Mouse (Mus musculus): ENCODE measurements around the gene Thpo. TPM values are rescaled to one million over a fixed set of nuclear protein-coding genes. Genes with fewer than 3 reads are reported as not detected.

Thpo gene
- total and polyA plus RNA-seq, 3 experiments = 0.08 to 1.0 (median 0.19) TPM

DNA sequence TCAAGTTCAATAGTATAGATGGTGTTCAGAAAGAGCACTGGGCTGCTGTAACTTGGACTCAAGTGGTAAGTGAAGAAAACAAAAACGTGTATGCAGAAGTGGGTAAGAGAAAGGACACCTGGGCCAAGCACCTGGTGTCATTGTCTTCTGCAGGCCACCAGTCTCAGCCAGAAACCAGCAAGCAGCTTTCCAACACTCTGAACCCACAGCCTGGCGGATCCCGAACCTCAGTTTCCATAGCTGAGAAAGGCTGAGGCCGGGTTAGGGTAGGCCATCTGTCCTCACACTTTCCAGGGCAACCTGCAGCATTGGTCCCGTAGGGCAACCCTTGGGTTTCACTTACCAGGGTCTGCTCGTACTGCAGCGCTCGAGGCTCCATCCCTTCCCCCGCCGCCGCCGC lies 18.7 kb downstream of the Thpo start:
- peak overlapping the region; percentile 98 for H3K4me2 ChIP-seq (ENCODE audit: insufficient read depth, low read depth, poor library complexity, severe bottlenecking)
- peaks cover 7 to 27% of the 10 kb centered on the region in 2 experiments; a peak in 3 of 4 replicates for H3K4me1 ChIP-seq (ENCODE audit: control insufficient read depth in 1 of 2, insufficient read depth in 2 of 2)
- dilution Hi-C loops (cut with MboI; ENCODE audit: extremely low pct_ligation_motif_present, extremely low pct_unique_long_range_greater_than_20kb, low sequenced_read_pairs) = no loop called here

DNA sequence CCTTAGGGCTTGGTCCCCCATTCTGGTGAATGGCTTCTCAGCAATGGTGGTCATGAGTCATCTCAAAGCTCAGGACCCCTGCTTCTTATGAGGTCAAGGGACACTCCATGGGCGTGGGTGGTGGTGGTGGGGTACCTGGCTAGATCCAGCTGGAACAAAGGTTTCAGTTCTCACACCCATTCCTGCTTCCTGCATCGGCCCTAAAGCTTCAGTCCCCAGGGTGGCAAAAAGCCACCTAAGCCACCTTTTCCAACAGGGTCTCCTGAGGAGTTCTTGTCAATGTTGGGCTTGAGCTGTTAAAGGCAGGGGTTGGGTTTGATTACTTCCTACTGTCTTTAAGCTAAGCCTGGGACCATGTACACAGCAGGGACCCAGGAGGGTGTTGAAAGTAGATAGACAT lies 19.1 kb downstream of the Thpo start:
- Histone ChIP-seq H3K27ac (ENCODE audit: insufficient read depth, low read depth) (no peak overlapping the region), H3K4me3 (replicated peaks in 1 of 3; ENCODE audit: low read depth in 2 of 3, low read length in 2 of 3, poor library complexity in 1 of 3) (peak overlapping the region; percentile 59 to 88 (median 65))

More for the DNA sequence above, 18.7 kb downstream of the Thpo start:
- H3K36me3 ChIP-seq (replicated peaks in 1 of 2; ENCODE audit: control insufficient read depth in 1 of 2, insufficient read depth in 1 of 2, low read length in 1 of 2) = peaks cover 7 to 19% of the 10 kb centered on the region in 2 experiments
- H3K4me3 ChIP-seq (replicated peaks in 1 of 3; ENCODE audit: low read depth in 2 of 3, low read length in 2 of 3, poor library complexity in 1 of 3) = peak overlapping the region; percentile 59 to 88 (median 65)
- H3K27me3 ChIP-seq (replicated peaks) = peaks cover 11% of the 10 kb centered on the region
- in situ Hi-C loops (cut with MboI; ENCODE audit: low pct_ligation_motif_present, low pct_unique_long_range_greater_than_20kb, low sequenced_read_pairs) = loop anchor here (5.0 to 10.0 kb wide), 2 partner anchors 47 to 179 kb away; no protein-coding TSS in a partner anchor
- no peaks in the 10 kb centered on the region for H3K9me3 ChIP-seq (replicated peaks; ENCODE audit: low read length)
- DNase-seq (ENCODE audit: extremely low read depth) = no peak
- peaks cover 10% of the 10 kb centered on the region for H3K79me2 ChIP-seq (replicated peaks; ENCODE audit: control insufficient read depth, extremely low read depth, insufficient read depth, poor library complexity, severe bottlenecking)
- TF ChIP-seq TBP (conservative IDR thresholded peaks at IDR 0.05; ENCODE audit: low read depth, low read length) (0 out of 2 replicates have a peak, but pooled peaks have one; percentile 30), NELFE (IDR thresholded peaks at IDR 0.05; ENCODE audit: low read depth, low read length) (no peak; the same call in 1 of the 2 replicates)
- H3K9ac ChIP-seq (ENCODE audit: insufficient read depth, low read depth) = peak overlapping the region; percentile 76
- no peak overlapping the region; the same call in 1 of the 2 replicates for H3K27ac ChIP-seq (ENCODE audit: insufficient read depth, low read depth)

DNA sequence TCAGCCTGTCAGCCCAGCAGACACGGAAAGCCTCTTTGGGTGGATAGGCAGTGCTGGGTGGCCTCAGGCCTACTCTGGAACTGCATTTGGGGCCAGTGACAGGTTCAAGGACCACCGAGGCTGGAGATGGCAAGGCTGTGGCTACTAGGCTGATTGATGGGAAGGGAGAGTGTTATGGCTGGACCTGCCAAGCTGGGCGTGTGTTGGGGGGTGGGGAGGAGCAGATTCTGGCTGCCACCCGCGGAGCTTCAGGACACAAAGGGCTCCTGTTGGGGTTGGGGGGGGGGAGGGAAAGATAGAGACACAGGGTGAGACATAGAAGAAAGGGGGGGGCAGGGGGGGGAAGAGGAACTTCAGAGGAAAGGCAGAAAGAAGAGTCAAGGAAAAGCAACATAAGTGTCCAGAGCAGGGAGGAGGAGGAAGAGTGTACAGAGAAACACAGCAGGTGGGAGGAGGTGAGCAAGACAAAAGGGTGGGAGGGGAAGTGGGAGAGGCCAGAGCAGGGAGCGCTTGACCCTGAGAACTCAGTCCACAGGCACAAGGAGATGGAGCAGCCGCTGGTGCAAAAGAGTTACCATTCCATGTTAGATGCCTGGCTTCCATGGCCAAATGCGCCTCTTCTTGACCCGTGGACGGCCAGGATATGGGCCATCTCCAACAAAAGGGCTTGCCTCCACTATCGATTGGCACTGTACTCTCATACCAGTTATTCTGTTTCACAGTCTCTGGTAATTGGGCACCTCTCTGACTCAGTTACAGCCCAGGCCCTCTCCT lies 19.8 kb downstream of the Thpo start:
- no peak for DNase-seq (ENCODE audit: extremely low read depth)
- dilution Hi-C loops (cut with MboI; ENCODE audit: extremely low pct_ligation_motif_present, extremely low pct_unique_long_range_greater_than_20kb, low sequenced_read_pairs) = no loop called here
- 0 out of 2 replicates have a peak overlapping the region, but pooled peaks have one; percentile 98 for H3K4me2 ChIP-seq (ENCODE audit: insufficient read depth, low read depth, poor library complexity, severe bottlenecking)
- H3K27me3 ChIP-seq (replicated peaks) = peaks cover 11% of the 10 kb centered on the region
- in situ Hi-C loops (cut with MboI; ENCODE audit: low pct_ligation_motif_present, low pct_unique_long_range_greater_than_20kb, low sequenced_read_pairs) = loop anchor here (5.0 to 10.0 kb wide), 2 partner anchors 48 to 180 kb away; no protein-coding TSS in a partner anchor
- H3K4me3 ChIP-seq (replicated peaks in 1 of 3; ENCODE audit: low read depth in 2 of 3, low read length in 2 of 3, poor library complexity in 1 of 3) = no peak overlapping the region
- peaks cover 10% of the 10 kb centered on the region for H3K79me2 ChIP-seq (replicated peaks; ENCODE audit: control insufficient read depth, extremely low read depth, insufficient read depth, poor library complexity, severe bottlenecking)
- TF ChIP-seq PAX5 (IDR thresholded peaks at IDR 0.05; ENCODE audit: low read length) = no peak
- TF ChIP-seq USF2 (conservative IDR thresholded peaks at IDR 0.05; ENCODE audit: low read depth, low read length) = no peak
- no peak for TF ChIP-seq CHD2 (IDR thresholded peaks at IDR 0.05; ENCODE audit: low read length)
- no peak for TF ChIP-seq KAT2A (IDR thresholded peaks at IDR 0.05; ENCODE audit: insufficient replicate concordance, low read length)
- no peak for TF ChIP-seq TCF12 (IDR thresholded peaks at IDR 0.05; ENCODE audit: low read depth, low read length)
- no peak for TF ChIP-seq CTCF (conservative IDR thresholded peaks at IDR 0.05 in 1 of 2, IDR thresholded peaks at IDR 0.05 in 1 of 2; ENCODE audit: low read depth in 2 of 2, low read length in 2 of 2)
- no peak for TF ChIP-seq NRF1 (IDR thresholded peaks at IDR 0.05; ENCODE audit: low read depth, low read length)
- no peak for TF ChIP-seq UBTF (IDR thresholded peaks at IDR 0.05; ENCODE audit: low read depth, low read length)
- TF ChIP-seq BHLHE40 (IDR thresholded peaks at IDR 0.05; ENCODE audit: low read depth, low read length) = no peak
- TF ChIP-seq ELF1 (IDR thresholded peaks at IDR 0.05; ENCODE audit: low read depth, low read length) = no peak
- TF ChIP-seq NELFE (IDR thresholded peaks at IDR 0.05; ENCODE audit: low read depth, low read length) = no peak
- TF ChIP-seq MAX (IDR thresholded peaks at IDR 0.05; ENCODE audit: low read length) = no peak
- no peak for TF ChIP-seq GABPA (IDR thresholded peaks at IDR 0.05; ENCODE audit: insufficient replicate concordance, low read depth, low read length)
- no peak for TF ChIP-seq POLR2AphosphoS2 (IDR thresholded peaks at IDR 0.05; ENCODE audit: low read depth, low read length)
- TF ChIP-seq SIN3A (IDR thresholded peaks at IDR 0.05; ENCODE audit: low read length) = no peak
- TF ChIP-seq POLR2A (IDR thresholded peaks at IDR 0.05; ENCODE audit: low read depth, low read length) = no peak
- TF ChIP-seq TBP (conservative IDR thresholded peaks at IDR 0.05; ENCODE audit: low read depth, low read length) = no peak
- TF ChIP-seq ETS1 (conservative IDR thresholded peaks at IDR 0.05; ENCODE audit: low read depth, low read length) = no peak
- no peaks in the 10 kb centered on the region for H3K9me3 ChIP-seq (replicated peaks; ENCODE audit: low read length)
- peaks cover 0 to 13% of the 10 kb centered on the region in 2 experiments for H3K36me3 ChIP-seq (replicated peaks in 1 of 2; ENCODE audit: control insufficient read depth in 1 of 2, insufficient read depth in 1 of 2, low read length in 1 of 2)
- no peak overlapping the region for H3K9ac ChIP-seq (ENCODE audit: insufficient read depth, low read depth)
- H3K27ac ChIP-seq (ENCODE audit: insufficient read depth, low read depth) = no peak overlapping the region
- peaks cover 7 to 27% of the 10 kb centered on the region in 2 experiments; a peak in 3 of 4 replicates for H3K4me1 ChIP-seq (ENCODE audit: control insufficient read depth in 1 of 2, insufficient read depth in 2 of 2)

More for the DNA sequence above, 19.1 kb downstream of the Thpo start:
- Histone ChIP-seq H3K79me2 (replicated peaks; ENCODE audit: control insufficient read depth, extremely low read depth, insufficient read depth, poor library complexity, severe bottlenecking) (peaks cover 10% of the 10 kb centered on the region), H3K4me1 (ENCODE audit: control insufficient read depth in 1 of 2, insufficient read depth in 2 of 2) (peaks cover 7 to 27% of the 10 kb centered on the region in 2 experiments; a peak in 3 of 4 replicates), H3K9ac (ENCODE audit: insufficient read depth, low read depth) (peak overlapping the region; percentile 76; the same call in 1 of the 2 replicates), H3K36me3 (replicated peaks in 1 of 2; ENCODE audit: control insufficient read depth in 1 of 2, insufficient read depth in 1 of 2, low read length in 1 of 2) (peaks cover 4 to 18% of the 10 kb centered on the region in 2 experiments), H3K9me3 (replicated peaks; ENCODE audit: low read length) (no peaks in the 10 kb centered on the region), H3K27me3 (replicated peaks) (peaks cover 11% of the 10 kb centered on the region), H3K4me2 (ENCODE audit: insufficient read depth, low read depth, poor library complexity, severe bottlenecking) (peak overlapping the region; percentile 98)
- DNase-seq (ENCODE audit: extremely low read depth) = no peak
- in situ Hi-C loops (cut with MboI; ENCODE audit: low pct_ligation_motif_present, low pct_unique_long_range_greater_than_20kb, low sequenced_read_pairs) (loop anchor here (5.0 to 10.0 kb wide), 2 partner anchors 47 to 180 kb away; no protein-coding TSS in a partner anchor), dilution Hi-C loops (cut with MboI; ENCODE audit: extremely low pct_ligation_motif_present, extremely low pct_unique_long_range_greater_than_20kb, low sequenced_read_pairs) (no loop called here)
- TF ChIP-seq E2F4 (IDR thresholded peaks at IDR 0.05; ENCODE audit: insufficient replicate concordance, low read depth, low read length) (no peak), ZC3H11A (IDR thresholded peaks at IDR 0.05; ENCODE audit: low read depth, low read length) (no peak), NRF1 (IDR thresholded peaks at IDR 0.05; ENCODE audit: low read depth, low read length) (no peak), MAZ (IDR thresholded peaks at IDR 0.05; ENCODE audit: low read depth, low read length) (no peak)
